Mouse (Mus musculus) limb, embryonic 10.5 days (tissue): ENCODE measurements at regions not wholly inside any gene's neighbourhood (a gene's known extent, or its start where the extent isn't known, plus 50 kb on each side); places are given as distances from the start of the nearest gene placed in this dataset.

Experiments used
- DNase-seq: peaks from one replicate; pipeline ENCODE4 v3.0.0-alpha.2; 2017; ENCODE audit warnings: low spot score
- H3K27ac ChIP-seq: fragments of 300-500 bp; sonication (generic); 2 replicates; pipeline ENCODE4 v1.5.1; 2016; ENCODE audit warnings: mild to moderate bottlenecking
- H3K27me3 ChIP-seq: fragments of 300-500 bp; sonication (generic); 2 replicates; pipeline ENCODE4 v1.6.1; 2016; ENCODE audit warnings: low read depth, mild to moderate bottlenecking; ENCODE audit not compliant: poor library complexity, severe bottlenecking
- H3K36me3 ChIP-seq: fragments of 300-500 bp; sonication (generic); 2 replicates; pipeline ENCODE4 v1.6.1; 2016; ENCODE audit warnings: mild to moderate bottlenecking, moderate library complexity
- H3K4me1 ChIP-seq: fragments of 300-500 bp; sonication (generic); 2 replicates; pipeline ENCODE4 v1.6.1; 2016
- H3K4me3 ChIP-seq: fragments of 300-500 bp; sonication (generic); 2 replicates; pipeline ENCODE4 v1.5.1; 2016; ENCODE audit warnings: mild to moderate bottlenecking, moderate library complexity
- H3K9me3 ChIP-seq: fragments of 300-500 bp; sonication (generic); replicated peaks from 2 replicates; pipeline ENCODE4 v1.6.1; 2016; ENCODE audit warnings: mild to moderate bottlenecking
- WGBS: fragments of 180-500 bp; shearing (Covaris S2); methylation state at CpG from one replicate; pipeline ENCODE4 v1.1.7; 2016; 5-methylcytosine and 5-hydroxymethylcytosine counted together

DNA sequence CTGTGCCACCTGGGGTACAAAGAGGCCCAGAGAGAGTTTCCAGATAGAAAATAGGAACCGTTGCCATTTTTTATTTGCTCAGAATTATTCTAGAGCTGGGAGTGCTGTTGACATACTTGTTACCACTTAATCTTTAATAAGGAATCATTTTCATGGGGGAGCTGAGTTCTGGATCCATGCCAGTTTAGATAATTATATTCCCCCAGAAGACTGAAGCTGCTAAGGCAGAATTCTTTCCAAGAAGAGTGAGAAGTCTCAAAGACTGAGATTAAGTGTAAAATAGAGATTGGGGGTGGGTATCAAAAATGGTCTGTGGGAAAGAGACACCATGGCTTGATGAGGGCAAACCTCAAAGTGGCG lies 119.5 kb upstream of the Astn2 start:
- Histone ChIP-seq H3K4me1 (peaks cover 5% of the 10 kb centered on the region), H3K27me3 (no peaks in the 10 kb centered on the region), H3K9me3 (no peaks in the 10 kb centered on the region), H3K27ac (no peak overlapping the region), H3K4me3 (no peak overlapping the region), H3K36me3 (no peaks in the 10 kb centered on the region)
- DNase-seq, result no peak
- 94% methylated on average over 2 of the region's 2 CpGs for WGBS

DNA sequence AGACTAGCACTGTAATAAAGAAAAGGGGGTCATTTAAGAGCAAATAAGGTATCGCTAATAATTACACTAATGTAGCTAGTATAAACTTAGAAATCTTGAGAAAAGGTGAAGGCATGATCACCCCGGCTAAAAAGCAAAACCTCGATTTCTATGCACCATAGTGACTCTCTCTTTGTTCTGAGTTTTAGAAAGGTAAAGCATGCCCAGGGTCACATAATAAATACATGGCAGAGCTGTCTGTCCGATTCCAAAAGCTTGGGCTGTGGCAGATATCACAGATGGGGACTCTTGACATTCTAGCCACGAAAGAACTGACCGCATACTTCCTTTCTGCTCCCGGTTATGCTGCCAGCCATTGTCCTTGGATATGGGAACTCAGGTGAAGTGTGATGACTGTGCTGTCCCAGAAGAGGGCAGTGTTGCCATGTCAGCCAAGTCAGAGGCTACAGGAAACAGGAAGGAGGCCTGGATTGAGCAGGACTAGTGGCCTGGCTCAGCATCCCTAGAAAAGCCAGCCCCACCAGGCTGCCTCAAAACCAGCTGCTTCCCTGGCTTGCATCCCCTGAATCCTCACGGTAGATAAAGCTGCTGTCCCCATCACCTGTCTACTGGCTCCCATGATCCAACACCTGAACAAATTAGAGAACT lies 119.0 kb upstream of the Astn2 start:
- H3K27me3 ChIP-seq, result no peaks in the 10 kb centered on the region
- 47% methylated on average over 8 of the region's 8 CpGs for WGBS
- peak; percentile 73 for DNase-seq
- H3K4me1 ChIP-seq, result peaks cover 5% of the 10 kb centered on the region
- no peaks in the 10 kb centered on the region for H3K36me3 ChIP-seq
- H3K27ac ChIP-seq, result no peak overlapping the region
- no peak overlapping the region for H3K4me3 ChIP-seq
- H3K9me3 ChIP-seq, result no peaks in the 10 kb centered on the region

DNA sequence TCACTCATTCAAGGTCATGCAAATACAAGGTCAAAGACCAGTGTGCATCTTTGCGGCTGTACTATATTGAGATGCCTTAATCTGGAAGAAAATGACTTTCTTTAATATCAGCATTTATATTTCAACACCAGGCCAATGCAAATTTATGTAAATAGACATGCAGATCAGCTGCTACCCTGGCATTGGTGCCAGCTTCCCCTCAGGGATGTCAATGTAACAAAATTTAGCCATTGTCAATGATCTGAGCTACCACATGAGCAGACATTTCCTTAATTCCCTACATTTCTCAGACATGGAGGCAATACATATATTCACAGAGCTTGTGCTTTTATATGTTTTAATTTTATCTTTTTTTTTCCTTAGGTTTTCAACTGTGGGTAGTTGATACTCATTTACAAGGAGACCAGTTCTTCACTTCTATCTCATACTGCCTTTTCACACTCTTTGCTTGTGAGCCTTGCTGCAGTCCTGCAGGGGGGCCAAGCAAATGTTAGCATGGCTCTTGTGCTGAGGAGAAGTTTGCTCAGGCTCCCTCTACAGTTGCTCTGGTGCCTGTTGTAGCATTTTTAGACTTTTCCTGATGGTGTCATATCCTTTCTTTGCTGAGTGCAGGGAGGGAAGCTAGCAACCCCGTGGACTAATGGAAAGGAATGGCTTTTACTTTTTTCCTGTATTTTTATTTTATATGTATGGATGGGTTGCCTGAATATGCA lies 117.8 kb upstream of the Astn2 start:
- DNase-seq, result no peak
- Histone ChIP-seq H3K27ac (no peak overlapping the region), H3K36me3 (no peaks in the 10 kb centered on the region), H3K9me3 (no peaks in the 10 kb centered on the region), H3K4me1 (peaks cover 5% of the 10 kb centered on the region), H3K4me3 (no peak overlapping the region), H3K27me3 (no peaks in the 10 kb centered on the region)
- WGBS, result 86% methylated on average over 2 of the region's 2 CpGs

DNA sequence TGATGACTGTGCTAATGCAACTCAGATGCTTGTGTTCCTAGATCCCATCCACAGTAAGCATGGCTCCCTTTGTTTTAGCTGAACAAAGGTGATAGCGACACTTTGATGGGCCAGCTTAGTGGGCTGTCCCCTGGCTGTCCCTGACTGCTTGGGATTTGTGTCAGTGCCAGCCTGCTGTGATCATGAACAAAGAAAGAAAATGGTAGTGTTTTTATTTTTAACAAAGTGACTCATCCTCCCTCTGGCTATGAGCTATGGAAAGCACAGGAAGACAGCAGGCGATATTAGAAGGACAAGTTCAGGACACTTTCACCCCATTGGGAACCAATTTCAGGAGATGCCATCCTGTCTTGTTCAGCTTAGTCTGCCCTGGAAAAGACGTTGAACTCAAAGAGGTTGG lies 116.4 kb upstream of the Astn2 start:
- Histone ChIP-seq H3K36me3 (no peaks in the 10 kb centered on the region), H3K4me3 (no peak overlapping the region), H3K9me3 (no peaks in the 10 kb centered on the region), H3K27ac (no peak overlapping the region), H3K4me1 (peaks cover 5% of the 10 kb centered on the region), H3K27me3 (no peaks in the 10 kb centered on the region)
- WGBS, result 77% methylated on average over 3 of the region's 3 CpGs
- DNase-seq, result no peak

DNA sequence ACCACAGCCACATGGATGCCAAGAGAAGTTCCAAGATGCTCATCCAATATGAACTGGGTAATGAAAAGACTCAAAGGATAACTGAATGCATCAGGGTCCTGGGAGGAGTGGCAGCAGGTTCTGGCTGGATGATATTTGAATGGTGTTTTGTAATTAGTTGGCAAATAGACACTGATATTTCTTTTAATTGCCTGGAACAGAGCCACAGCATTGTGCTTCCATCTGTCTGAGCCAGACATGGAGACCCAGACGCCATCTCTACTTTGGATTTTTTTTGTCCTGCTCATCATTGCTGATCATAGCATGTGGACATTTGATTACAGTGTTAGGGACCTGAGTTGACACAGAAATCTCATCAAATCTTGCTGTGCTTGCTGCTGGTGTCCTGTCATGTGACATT lies 111.4 kb upstream of the Astn2 start:
- no peak overlapping the region for H3K4me3 ChIP-seq
- no peak overlapping the region for H3K27ac ChIP-seq
- H3K27me3 ChIP-seq, result no peaks in the 10 kb centered on the region
- no peaks in the 10 kb centered on the region for H3K4me1 ChIP-seq
- H3K9me3 ChIP-seq, result no peaks in the 10 kb centered on the region
- 89% methylated on average over 1 of the region's 1 CpGs for WGBS
- no peak for DNase-seq
- H3K36me3 ChIP-seq, result no peaks in the 10 kb centered on the region

DNA sequence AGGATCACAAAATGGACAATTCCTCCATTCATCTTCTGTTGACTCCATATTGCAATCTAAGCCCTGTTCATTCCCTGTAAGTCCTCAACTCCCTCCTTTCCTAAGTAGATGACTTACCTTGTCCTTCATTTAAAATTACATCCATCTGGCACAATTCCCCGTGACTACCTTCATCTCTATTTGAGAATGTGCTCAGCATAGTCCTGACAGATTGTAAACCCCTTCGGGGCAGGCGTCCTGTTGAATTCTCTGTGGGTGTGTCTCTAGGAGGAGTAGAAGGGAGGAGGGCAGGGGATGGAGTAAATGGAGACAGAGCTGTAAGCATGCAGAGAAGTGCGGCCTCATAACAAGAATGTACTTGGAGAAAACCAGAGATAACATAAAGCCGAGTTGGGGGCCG lies 79.1 kb upstream of the Astn2 start:
- Histone ChIP-seq H3K4me3 (no peak overlapping the region), H3K27ac (no peak overlapping the region), H3K9me3 (no peaks in the 10 kb centered on the region), H3K27me3 (no peaks in the 10 kb centered on the region), H3K4me1 (peaks cover 5% of the 10 kb centered on the region; the same call in 1 of the 2 replicates), H3K36me3 (no peaks in the 10 kb centered on the region)
- DNase-seq, result no peak
- WGBS, result 75% methylated on average over 6 of the region's 6 CpGs

- WGBS, result 57% methylated on average over 2 of the region's 2 CpGs
- no peak for DNase-seq
Observed at GRCm38 (mm10) chr4:66482495-66483291, 78.3 kb upstream of the Astn2 start.

GRCm38 (mm10) chr4:66478601-66479217 lies 74.3 kb upstream of the Astn2 start:
- peaks cover 6% of the 10 kb centered on the region; the same call in 1 of the 2 replicates for H3K4me1 ChIP-seq
- H3K4me3 ChIP-seq, result no peak overlapping the region
- H3K9me3 ChIP-seq, result no peaks in the 10 kb centered on the region
- DNase-seq, result no peak
- no peaks in the 10 kb centered on the region for H3K36me3 ChIP-seq
- 58% methylated on average over 8 of the region's 8 CpGs for WGBS
- H3K27ac ChIP-seq, result no peak overlapping the region
- no peaks in the 10 kb centered on the region for H3K27me3 ChIP-seq

More at GRCm38 (mm10) chr4:66482495-66483291, 78.3 kb upstream of the Astn2 start:
- no peaks in the 10 kb centered on the region for H3K36me3 ChIP-seq
- no peak overlapping the region for H3K27ac ChIP-seq
- H3K9me3 ChIP-seq, result no peaks in the 10 kb centered on the region
- peaks cover 6% of the 10 kb centered on the region; the same call in 1 of the 2 replicates for H3K4me1 ChIP-seq
- H3K27me3 ChIP-seq, result no peaks in the 10 kb centered on the region
- H3K4me3 ChIP-seq, result no peak overlapping the region
